Mouse (Mus musculus) layer of hippocampus, postnatal 10 days (tissue): ENCODE measurements around the gene Slc12a7. TPM values are rescaled to one million over a fixed set of nuclear protein-coding genes. Genes with fewer than 3 reads are reported as not detected.

Source experiments
- DNase-seq, 2 experiments: peaks; one replicate each; pipeline ENCODE4 v3.0.0; 2021; ENCODE audit warnings: low spot score in 2 of 2
- total RNA-seq, 2 experiments: library from RNA; stranded (reverse); gene quantifications; 2 replicates each; pipeline ENCODE4 v1.2.3; 2021

Slc12a7 gene
- total RNA-seq, 2 experiments from 2014 or later = 9.0 to 10.4 TPM

DNA sequence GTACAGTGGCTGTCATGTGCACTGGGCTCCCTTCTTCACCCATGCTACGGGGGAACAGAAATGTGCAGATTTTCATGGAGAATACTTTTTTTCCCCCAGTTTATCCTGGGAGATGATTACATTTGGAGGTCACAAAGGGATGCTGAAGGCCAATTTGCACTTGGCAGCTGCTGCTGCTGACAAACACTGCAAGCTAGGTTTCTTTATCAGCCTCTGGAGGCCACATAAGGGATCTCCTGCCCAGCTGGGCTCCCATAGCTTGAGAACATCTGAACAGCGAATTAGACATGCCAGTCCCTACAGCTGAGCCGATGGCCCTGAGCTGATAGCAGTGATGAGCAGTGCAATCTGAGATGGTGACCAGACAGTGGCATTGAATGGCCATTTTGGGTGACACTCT lies 26.7 kb downstream of the Slc12a7 start:
- DNase-seq = no peak

DNA sequence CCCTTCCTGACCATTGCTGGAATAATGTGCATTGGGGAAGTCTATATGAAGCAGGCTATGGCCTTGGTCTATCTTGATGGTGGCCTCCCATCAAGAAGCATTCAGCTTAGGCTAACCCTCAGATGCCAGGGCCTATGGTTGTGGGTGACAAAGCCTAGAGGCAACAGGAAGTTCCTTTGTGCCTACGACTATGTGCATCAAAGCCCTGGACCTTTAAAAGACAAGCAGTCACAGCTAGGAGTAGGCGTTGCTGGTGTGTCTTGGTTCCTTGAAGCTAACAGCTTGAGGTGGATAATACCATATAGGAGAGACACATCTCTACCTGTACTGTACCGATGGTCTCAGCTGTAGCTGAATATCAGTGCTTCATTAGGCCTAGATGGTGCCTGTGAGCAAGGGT lies 27.2 kb downstream of the Slc12a7 start:
- DNase-seq = no peak

DNA sequence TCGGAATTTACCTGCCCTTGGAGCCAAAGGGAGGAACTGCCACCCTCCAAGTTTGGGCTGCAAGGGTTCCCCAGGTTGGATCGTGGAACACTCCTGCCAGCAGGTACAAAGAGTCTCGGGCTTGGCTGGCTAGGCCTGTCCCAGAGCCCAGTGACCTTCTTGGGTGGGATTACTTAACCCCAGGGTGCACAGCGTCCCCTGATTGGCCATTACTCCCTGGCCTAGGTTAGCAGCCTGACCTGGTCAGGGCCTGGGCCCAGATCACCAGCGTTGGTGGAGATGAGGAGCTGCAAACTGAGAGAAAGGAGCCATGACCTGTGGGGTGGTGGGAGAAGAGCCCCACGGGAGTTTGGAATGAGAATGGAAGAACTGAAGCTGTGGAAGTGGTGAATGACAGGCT lies 30.0 kb downstream of the Slc12a7 start:
- DNase-seq = no peak

DNA sequence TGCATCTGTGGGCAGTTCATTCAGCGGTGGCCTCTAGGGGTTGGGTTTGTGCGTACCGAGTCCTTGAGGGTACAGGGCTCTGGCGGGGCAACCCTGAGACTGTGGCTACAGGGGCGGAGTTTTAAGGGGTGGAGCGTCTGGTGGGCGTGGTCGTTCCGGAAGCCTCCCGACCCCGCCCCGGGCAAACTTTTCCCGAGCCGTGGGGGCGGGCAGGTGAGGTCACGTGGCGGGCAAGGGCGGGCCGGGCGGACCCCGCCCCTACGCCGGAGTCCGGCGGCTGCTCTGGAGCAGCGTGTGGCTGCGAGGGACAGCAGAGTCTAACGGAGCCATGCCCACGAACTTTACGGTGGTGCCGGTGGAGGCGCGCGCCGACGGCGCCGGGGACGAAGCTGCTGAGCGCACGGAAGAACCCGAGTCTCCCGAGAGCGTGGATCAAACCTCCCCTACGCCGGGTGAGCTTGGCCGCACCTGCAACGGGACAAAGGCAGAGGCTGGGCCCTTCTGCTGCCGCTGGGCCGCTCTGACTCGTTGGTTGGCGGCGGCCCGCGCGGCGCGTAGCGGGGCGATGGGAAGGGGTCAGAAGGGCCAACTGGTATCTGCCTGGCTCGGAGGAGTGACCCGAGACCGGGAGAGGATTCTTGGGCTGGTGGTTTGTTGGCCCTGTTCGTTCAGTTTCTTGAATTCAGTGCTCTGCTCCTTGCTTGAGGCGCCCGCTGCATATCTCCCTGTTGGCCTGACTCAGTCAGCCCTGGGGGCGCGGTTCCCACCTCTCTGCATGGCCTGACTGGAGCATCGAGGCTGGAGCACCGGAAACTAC lies 30.8 kb downstream of the Slc12a7 start:
- peak; percentile 43 to 64 for DNase-seq

DNA sequence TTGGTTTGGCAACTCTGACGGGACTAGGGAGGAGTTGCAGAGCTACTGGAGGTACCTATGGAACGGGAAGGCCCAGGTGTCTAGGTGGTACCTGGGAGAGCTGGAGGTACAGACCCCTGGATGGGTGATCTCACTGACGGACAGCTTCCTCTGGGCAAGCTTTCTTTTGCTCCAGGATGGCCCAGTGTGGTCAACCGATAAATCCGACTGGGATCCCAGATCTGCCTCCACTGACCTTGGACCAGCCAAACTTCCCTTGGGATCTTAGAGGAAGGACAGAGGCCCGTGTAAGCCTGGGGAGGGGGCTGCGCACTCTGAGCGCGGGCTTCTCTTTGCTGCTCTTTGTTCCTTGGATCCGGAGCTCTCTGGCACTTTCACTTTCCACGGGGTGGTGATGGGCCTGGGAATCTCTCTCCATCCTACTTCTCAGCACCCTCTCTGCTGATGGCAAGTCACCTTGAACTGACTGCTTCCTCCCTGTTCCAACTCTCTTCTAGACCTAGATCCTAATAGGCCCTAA lies 31.4 kb downstream of the Slc12a7 start:
- peak in 1 of 2 experiments; percentile 8 for DNase-seq

DNA sequence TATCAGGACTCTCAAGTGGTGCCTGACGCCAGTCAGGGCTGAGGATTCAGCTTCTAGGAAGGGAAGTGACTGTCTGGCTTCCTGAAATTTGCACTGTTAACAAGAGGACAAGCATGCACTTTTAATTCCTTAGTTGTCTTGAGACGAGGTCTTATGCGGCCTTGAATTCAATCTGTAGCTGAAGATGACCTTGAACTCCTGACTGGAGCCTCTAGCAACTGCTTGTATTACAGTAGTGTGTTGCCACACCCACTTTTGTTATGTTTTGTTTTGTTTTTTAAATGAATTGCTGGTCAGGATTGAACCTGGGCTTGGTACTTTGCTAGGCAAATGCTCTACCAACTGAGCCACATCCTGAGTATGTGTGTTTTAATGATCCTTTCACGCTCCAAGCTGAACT lies 32.5 kb downstream of the Slc12a7 start:
- no peak for DNase-seq

DNA sequence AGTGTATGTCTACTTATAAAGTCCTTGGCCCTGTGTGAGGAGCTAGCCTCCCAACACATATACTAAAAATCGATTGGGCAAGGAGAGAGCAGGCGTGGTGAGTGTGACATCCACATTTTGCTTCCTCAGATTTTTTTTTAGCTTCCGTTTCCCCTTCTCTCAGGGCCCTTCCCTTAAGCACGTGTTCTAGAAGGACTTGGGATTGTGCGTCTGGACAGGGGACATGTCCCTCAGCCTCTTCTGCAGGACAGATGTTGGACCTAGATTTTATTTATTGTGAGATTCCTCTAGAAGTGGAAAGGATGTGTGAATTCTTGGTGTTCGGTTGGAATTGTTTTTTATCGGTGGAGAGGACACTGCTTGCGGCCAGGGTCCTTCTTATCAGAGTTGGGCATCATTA lies 34.3 kb downstream of the Slc12a7 start:
- DNase-seq = no peak

DNA sequence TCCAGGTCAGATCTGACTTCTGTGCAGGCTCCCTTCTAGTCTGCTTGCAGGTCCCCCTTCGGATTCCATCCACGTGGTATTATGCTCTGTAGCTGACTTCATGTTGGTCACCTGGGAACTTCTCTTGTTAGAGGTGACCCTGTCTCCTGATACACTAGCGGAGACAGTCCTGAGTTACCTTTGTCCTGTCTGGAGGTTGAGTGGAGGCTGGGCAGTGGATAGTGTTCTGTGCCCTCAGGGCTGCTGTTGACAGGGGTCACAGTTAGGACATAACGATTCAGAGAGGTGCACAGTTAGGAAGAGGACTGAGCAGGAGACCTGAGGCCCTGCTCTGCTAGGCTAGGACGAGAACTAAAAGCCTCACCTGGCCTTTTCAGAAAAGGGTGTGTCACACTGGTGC lies 34.9 kb downstream of the Slc12a7 start:
- DNase-seq = no peak

DNA sequence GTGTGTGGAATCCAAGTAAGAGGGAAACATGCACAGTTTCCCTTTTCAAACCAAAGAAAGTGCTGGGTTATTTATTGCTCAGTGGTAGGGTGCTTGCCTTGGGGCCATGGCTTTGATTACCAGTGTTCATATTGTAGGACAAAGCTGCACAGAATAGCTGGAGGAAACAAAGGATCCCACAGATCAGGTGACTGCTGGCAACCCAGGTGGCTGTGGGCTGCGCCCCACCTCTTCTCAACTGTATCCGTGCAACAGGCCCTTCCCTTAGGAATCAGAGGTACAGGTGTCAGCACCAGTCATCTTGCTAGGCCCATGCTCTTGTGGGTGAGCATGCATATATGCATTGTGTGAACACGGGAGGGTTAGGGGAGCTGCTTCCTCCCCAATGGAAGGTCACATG lies 35.4 kb downstream of the Slc12a7 start:
- DNase-seq = no peak

DNA sequence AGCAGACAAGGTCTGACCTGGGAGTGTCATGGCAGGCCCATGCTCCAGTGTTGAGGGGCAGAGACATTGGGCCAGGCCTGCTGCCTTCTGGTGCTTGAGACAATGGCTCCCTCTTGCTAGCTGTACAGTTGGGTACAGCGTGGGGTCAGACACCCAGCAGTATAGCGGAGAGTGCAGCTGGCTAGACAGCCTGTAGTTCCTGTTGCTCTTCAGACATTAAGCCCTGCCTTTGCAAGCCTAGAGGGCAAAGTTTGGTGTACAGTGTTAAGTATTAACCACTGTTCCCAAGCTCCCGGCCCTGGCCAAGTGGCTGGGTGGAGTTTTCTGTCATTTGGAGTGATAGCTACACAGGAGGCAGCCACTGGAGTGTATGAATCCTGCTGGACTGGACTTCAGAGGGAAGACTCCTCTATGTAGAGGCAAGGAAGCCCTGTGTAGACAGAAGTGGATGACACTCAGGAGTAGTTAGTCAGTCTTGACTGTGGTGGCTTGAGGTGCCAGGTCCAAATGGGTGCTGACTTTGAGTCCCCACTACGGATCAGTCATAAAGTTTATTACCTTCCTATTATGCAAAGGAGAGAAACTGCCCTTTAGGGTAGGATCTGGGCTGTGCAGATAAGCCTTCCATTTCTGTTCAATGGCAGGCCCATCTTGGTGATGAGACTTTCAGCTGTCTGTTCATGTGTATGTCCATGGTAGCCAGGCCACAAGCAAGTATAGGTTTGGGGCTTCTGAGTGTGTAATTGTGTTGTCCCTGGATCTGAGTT lies 37.2 kb downstream of the Slc12a7 start:
- no peak for DNase-seq

DNA sequence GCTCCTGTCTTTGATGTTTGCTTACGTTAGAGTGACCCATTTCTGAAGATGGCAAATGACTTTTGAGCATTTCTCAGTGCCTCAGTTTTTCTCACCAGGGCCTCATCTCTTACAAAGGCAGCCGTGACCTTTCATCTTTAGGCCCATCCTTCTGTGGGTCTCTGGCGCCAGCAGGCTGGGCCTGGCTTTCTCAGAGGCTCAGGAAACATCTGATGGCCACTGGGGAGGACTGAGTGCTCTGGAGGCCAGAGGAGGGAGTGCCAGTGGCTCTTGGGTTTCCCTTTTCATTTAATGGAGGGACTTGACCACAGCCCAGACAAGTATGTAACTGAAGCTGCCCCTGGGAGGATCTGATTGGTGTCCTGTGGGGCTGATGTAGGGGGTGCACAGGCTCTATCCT lies 38.2 kb downstream of the Slc12a7 start:
- no peak for DNase-seq

DNA sequence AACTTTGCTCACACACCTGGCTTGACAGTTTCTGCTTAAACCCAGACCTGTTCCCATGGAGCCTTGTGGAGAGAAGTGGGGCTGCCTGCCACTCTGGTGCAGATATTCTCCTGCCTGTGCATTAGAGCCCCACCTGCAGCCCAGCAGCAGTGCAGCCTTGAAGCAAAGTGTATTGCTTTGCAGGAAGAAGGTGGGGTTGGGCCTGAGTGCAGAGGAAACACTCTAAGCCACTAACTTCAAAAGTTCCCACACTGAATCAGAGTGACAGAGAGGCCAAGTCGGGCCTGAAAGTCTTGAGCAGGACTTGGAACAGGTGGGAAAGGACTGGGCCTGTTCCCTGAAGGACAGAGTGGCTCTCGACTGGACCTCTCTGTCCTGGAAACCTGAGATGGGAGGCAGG lies 39.8 kb downstream of the Slc12a7 start:
- DNase-seq = no peak

DNA sequence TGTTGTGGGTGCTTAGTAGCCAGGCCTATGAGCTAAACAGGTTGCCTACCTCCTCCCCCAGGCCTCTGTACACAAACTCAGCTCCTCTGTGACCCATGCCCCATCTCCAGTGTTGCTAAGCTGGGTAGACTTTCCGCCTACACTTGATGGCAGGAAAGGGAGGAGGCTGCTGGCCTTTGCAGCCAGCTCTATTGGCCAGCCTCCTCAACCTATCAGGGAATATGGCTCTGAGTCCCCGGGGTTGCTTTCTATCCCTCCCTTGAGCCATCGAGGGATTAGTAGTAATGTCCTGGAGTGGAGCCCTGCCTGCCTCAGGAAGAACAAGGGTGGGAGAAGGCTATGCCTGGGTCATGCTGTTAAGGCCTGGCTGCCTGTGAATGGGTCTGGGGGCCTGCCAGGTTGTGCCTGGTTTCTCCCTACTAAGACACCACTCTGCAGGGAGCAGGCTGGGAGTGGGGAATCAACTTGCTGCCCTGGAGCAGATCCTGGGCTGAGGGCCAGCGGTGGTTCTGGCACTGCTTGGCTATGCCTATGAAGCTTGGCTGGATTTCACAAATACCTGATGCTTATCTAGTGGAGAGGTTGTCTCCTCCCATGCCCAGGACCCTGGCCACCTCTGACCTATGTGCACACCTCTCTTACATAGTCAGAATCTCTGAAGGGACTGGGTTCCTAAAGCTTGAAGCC lies 40.8 kb downstream of the Slc12a7 start:
- peak; percentile 30 to 40 for DNase-seq

DNA sequence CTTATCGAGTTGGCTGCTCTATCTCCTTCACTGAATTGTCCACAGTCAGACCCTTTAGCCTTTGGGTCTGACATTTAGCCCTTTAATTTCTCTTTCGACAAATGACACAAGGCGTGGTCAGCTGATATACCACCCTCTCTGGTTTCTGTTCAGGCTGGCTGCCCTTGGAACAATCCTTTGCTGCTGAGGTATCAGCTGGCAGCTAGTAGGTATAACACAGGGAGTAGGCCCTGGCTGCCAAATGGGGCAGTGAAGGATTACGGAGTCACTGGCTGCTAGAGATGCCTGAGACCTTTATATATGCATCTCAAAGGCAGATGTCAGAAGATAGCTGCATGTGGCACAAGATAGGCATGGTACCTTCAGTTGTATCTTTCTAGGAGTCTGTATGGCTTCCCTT lies 42.9 kb downstream of the Slc12a7 start:
- DNase-seq = no peak

DNA sequence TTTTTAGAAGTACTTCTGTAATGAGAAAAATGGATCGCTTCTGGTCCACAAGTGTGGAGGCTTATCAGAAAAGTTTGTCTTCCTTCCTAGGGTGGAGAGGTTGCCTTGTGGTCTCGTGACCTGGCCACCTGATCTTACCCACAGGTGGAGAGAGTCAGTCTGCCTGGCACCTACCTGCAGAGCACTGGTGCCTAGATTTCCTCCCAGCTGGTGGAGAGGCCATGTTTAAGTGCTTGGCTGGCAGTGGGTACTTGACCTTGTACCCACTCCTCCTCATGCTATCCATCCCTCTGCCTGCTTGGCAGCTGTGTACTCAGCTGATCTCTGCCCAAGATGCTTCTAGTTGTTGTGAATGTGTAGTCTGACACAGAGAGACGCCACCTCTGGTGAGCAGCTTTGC lies 44.7 kb downstream of the Slc12a7 start:
- no peak for DNase-seq

DNA sequence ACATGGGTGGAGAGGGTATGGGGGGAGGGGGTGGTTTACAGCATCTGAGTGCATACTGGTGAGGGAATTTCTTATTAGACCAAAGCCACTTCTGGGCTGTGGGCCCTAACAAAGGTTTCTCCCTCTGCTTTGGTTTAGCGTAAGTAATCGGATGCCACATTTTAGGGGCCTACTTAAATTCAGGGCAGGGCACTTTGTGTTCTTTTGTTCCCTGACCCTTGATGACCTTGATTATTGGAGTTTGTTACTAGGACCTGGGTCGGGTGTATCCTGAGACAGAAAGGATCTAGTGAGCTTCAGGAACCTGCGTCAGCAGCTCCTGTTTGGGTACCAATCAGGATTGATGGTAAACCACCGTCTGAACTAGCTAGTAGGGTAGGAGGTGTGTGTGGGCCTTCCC lies 49.6 kb downstream of the Slc12a7 start:
- no peak for DNase-seq

DNA sequence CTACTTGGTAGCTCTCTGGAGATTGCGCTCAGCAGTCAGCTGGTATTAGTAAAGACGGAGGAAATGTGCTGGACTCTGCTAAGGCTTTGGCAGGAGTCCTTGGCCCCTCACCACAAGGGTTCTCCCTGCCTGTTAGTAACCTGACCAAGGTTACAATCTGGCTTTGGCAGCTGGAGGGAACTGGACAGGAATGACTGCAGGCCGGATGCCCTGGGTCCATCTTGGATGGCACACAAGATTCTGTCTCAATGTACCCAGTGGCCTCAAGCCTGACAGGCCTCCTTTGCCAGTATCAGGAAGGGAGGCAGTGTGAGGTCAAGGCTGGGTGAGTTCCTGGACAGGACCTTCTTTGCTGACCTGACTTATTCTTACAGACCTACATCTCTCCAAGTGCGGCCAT lies 59.3 kb downstream of the Slc12a7 start:
- DNase-seq = no peak

DNA sequence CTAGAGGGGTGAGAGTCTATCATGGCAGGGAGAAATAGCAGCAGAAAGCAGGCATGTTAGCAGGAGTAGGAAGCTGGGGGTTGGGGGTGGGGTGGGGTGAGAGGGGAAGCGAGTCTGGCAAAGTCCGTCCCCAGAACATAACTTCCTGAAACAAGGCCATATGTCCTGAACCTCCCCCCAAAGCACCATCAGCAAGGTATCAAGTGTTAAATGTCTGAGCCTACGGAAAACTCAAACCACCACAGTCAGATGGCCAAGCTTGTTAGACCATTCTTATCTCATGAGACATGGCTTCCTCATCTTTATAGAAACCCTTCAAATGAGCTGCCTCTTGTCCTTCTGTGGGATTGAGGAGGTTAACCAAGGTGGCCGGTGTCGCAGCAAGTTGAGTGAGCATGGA lies 60.3 kb downstream of the Slc12a7 start:
- DNase-seq = no peak

DNA sequence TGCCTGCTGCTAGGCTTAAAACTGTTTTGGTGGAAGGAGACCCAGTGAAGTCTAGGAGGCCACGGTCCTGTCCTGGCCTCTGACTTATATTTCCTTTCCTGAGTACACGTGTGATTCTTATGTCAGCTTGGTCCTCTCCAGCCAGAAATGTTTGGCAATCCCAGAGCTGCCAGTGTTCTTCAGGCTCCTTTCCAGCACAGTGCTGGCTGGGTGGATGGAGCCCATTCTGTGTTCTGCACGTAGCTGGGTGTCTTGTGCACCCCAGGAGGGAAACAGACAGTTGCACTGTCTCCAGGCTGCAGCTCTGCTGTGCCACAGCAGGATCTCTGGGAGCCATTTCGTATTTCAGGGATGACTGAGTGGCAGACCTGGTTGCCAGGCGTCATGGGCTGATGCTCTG lies 66.2 kb downstream of the Slc12a7 start:
- DNase-seq = peak; percentile 12 to 21

DNA sequence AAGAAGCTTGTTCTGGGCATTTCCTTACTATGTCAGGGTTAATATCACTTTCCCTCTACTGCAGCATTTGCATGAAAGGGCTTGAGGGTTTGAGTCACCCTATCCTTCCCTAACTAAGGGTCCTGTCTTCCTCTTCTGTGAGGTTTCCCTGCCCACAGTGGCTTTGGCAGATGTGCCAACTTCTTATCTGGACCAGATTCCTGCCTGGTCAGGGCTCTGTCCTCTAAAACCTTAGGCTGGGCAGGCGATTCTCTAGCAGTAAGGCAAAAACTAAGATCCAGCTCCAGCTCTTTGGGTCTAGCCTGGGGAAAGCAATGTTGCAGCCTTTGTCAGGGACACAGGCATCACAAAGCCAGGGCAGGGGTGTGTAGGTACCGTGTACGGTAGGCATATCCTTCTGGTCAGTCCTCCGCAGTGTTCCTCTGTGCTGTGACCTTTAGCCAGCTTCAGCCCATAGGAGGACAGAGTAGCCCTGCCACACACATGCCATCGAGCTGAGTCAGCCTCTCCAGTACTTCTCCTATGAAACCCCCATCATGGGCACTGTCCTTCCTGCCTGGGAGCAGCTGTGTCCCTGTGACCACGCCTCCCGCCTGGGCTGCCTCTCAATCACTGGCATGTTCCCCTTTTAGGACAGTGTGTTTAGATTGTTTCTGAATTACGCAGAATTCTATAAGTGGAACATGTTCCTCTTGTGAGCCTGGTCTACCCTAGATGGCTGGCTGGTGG lies 70.7 kb downstream of the Slc12a7 start:
- peak in 1 of 2 experiments; percentile 23 for DNase-seq

DNA sequence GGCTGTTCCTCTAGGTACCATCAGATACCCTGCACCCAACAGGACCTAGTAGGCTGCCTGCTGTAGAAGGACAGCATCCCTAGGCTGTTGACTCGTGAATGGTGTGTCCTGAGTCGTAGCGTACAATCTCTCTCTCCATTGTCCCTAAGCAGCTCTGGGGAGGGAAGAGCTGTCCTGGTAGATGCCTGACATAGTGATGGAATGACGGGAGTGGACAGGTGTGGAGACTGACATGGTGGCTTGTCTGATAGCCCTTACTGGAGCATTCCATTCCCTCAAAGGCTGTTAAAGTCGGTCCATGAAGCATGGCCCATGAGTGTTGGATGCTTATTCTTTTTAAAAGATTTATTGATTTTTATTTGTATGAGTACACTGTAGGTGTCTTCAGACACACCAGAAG lies 72.0 kb downstream of the Slc12a7 start:
- no peak for DNase-seq
